Mouse (Mus musculus) midbrain, embryonic 16.5 days (tissue): Measurements from ENCODE around the gene Sgo2a. TPM values are rescaled to one million over a fixed set of nuclear protein-coding genes. Genes with fewer than 3 reads are reported as not detected.

Source experiments
- ATAC-seq: fragments of 200-750 bp; cut with Nextera tagmentation; 2 replicates; pipeline ENCODE4 v1.8.0; 2017; ENCODE audit warnings: moderate TSS enrichment
- H3K27ac ChIP-seq: fragments of 300-500 bp; sonication (generic); 2 replicates; pipeline ENCODE4 v1.5.1; 2014; ENCODE audit warnings: mild to moderate bottlenecking, low read length, mixed read lengths
- H3K27me3 ChIP-seq: fragments of 300-500 bp; sonication (generic); 2 replicates; pipeline ENCODE4 v1.6.1; 2014; ENCODE audit warnings: low read depth, low read length, mixed read lengths; ENCODE audit not compliant: control insufficient read depth, insufficient read depth
- H3K36me3 ChIP-seq: fragments of 300-500 bp; sonication (generic); 2 replicates; pipeline ENCODE4 v1.6.1; 2014; ENCODE audit warnings: mild to moderate bottlenecking, low read length, moderate library complexity, mixed read lengths; ENCODE audit not compliant: control insufficient read depth, insufficient read depth
- H3K4me1 ChIP-seq: fragments of 300-500 bp; sonication (generic); 2 replicates; pipeline ENCODE4 v1.6.1; 2014; ENCODE audit warnings: mild to moderate bottlenecking, low read length, mixed read lengths; ENCODE audit not compliant: control insufficient read depth, insufficient read depth
- H3K4me2 ChIP-seq: fragments of 300-500 bp; sonication (generic); 2 replicates; pipeline ENCODE4 v1.6.1; 2014; ENCODE audit warnings: mild to moderate bottlenecking, low read length, mixed read lengths
- H3K4me3 ChIP-seq: fragments of 300-500 bp; sonication (generic); 2 replicates; pipeline ENCODE4 v1.5.1; 2014; ENCODE audit warnings: low read depth, mild to moderate bottlenecking, low read length, moderate library complexity, mixed read lengths
- H3K9ac ChIP-seq: fragments of 300-500 bp; sonication (generic); 2 replicates; pipeline ENCODE4 v1.6.1; 2014; ENCODE audit warnings: low read depth, low read length, mixed read lengths
- H3K9me3 ChIP-seq: fragments of 300-500 bp; sonication (generic); replicated peaks from 2 replicates; pipeline ENCODE4 v1.6.1; 2014; ENCODE audit warnings: mild to moderate bottlenecking, low read length, mixed read lengths; ENCODE audit not compliant: control insufficient read depth, poor library complexity, severe bottlenecking
- WGBS: fragments of 180-500 bp; shearing (Covaris S2); extraction: QIAGEN DNeasy Blood & Tissue Kit; methylation state at CpG from one replicate; pipeline ENCODE4 v1.1.7; 2014; 5-methylcytosine and 5-hydroxymethylcytosine counted together
- polyA plus RNA-seq: library from polyadenylated mRNA; unstranded; fragments of >200 nt; fragmentation: Nextera tagmentation; extraction: Ambion mirVana; gene quantifications from 2 replicates; pipeline ENCODE4 v1.2.1, GENCODE M21; 2015

The Sgo2a gene
- 2.0 and 3.2 TPM in 2 replicates for polyA plus RNA-seq

- Histone ChIP-seq H3K4me2 (peak within 1 kb of the TSS; percentile 97), H3K9ac (peak within 1 kb of the TSS; percentile 84), H3K36me3 (no peaks in the 10 kb centered on the region), H3K4me3 (peak within 1 kb of the TSS; percentile 94), H3K27ac (peak within 1 kb of the TSS; percentile 92), H3K4me1 (peaks cover 7% of the 10 kb centered on the region), H3K9me3 (no peaks in the 10 kb centered on the region), H3K27me3 (no peaks in the 10 kb centered on the region)
- 6% methylated on average over 30 of the region's 30 CpGs for WGBS
- peak; percentile 100 for ATAC-seq
Measured at GRCm38 (mm10) chr1:57995432-57996132, at the start of gene Sgo2a. Sgo2a (plus strand) TSS chr1:57995971.

GRCm38 (mm10) chr1:57947552-57948347 is 48.0 kb upstream of the Sgo2a start:
- Histone ChIP-seq H3K27me3 (no peaks in the 10 kb centered on the region), H3K9me3 (no peaks in the 10 kb centered on the region), H3K4me2 (no peak overlapping the region), H3K36me3 (peaks cover 4% of the 10 kb centered on the region; the same call in 1 of the 2 replicates), H3K27ac (no peak overlapping the region), H3K4me1 (no peaks in the 10 kb centered on the region), H3K4me3 (no peak overlapping the region), H3K9ac (no peak overlapping the region)
- no peak for ATAC-seq
- WGBS: 19% methylated on average over 2 of the region's 2 CpGs

GRCm38 (mm10) chr1:57949195-57949594 is 46.6 kb upstream of the Sgo2a start:
- no peak overlapping the region for H3K4me3 ChIP-seq
- H3K27me3 ChIP-seq: no peaks in the 10 kb centered on the region
- H3K36me3 ChIP-seq: peaks cover 4% of the 10 kb centered on the region; the same call in 1 of the 2 replicates
- H3K27ac ChIP-seq: no peak overlapping the region
- H3K4me2 ChIP-seq: no peak overlapping the region
- no peaks in the 10 kb centered on the region for H3K4me1 ChIP-seq
- no peak overlapping the region for H3K9ac ChIP-seq
- no peaks in the 10 kb centered on the region for H3K9me3 ChIP-seq
- 3% methylated on average over 1 of the region's 1 CpGs for WGBS
- ATAC-seq: peak; percentile 57

- H3K9ac ChIP-seq: no peak overlapping the region
- no peak overlapping the region for H3K4me2 ChIP-seq
- H3K4me1 ChIP-seq: no peaks in the 10 kb centered on the region
- H3K36me3 ChIP-seq: peaks cover 4% of the 10 kb centered on the region; the same call in 1 of the 2 replicates
- H3K4me3 ChIP-seq: no peak overlapping the region
- ATAC-seq: no peak
- H3K27me3 ChIP-seq: no peaks in the 10 kb centered on the region
- no peaks in the 10 kb centered on the region for H3K9me3 ChIP-seq
- 62% methylated on average over 5 of the region's 5 CpGs for WGBS
- H3K27ac ChIP-seq: no peak overlapping the region
Measured at GRCm38 (mm10) chr1:57949716-57950115, 46.1 kb upstream of the Sgo2a start.

- no peaks in the 10 kb centered on the region for H3K9me3 ChIP-seq
- H3K9ac ChIP-seq: no peak overlapping the region
- H3K4me3 ChIP-seq: no peak overlapping the region
- 95% methylated on average over 4 of the region's 4 CpGs for WGBS
- no peak overlapping the region for H3K4me2 ChIP-seq
- ATAC-seq: no peak
- H3K27me3 ChIP-seq: no peaks in the 10 kb centered on the region
- H3K36me3 ChIP-seq: peaks cover 13% of the 10 kb centered on the region
- H3K4me1 ChIP-seq: no peaks in the 10 kb centered on the region
- H3K27ac ChIP-seq: no peak overlapping the region
Measured at GRCm38 (mm10) chr1:57952509-57952908, 43.3 kb upstream of the Sgo2a start.

GRCm38 (mm10) chr1:57953586-57954375 is 42.0 kb upstream of the Sgo2a start:
- Histone ChIP-seq H3K9me3 (no peaks in the 10 kb centered on the region), H3K4me1 (no peaks in the 10 kb centered on the region), H3K4me2 (no peak overlapping the region), H3K36me3 (peaks cover 15% of the 10 kb centered on the region), H3K27me3 (no peaks in the 10 kb centered on the region), H3K27ac (no peak overlapping the region), H3K9ac (no peak overlapping the region), H3K4me3 (no peak overlapping the region)
- WGBS: 78% methylated on average over 16 of the region's 16 CpGs
- ATAC-seq: no peak

- 91% methylated on average over 5 of the region's 5 CpGs for WGBS
- Histone ChIP-seq H3K4me1 (no peaks in the 10 kb centered on the region), H3K27ac (no peak overlapping the region), H3K27me3 (no peaks in the 10 kb centered on the region), H3K36me3 (peaks cover 16% of the 10 kb centered on the region), H3K9me3 (no peaks in the 10 kb centered on the region), H3K4me2 (no peak overlapping the region), H3K9ac (no peak overlapping the region), H3K4me3 (no peak overlapping the region)
- ATAC-seq: no peak
Measured at GRCm38 (mm10) chr1:57954376-57954765, 41.4 kb upstream of the Sgo2a start.

GRCm38 (mm10) chr1:57955774-57956173 is 40.0 kb upstream of the Sgo2a start:
- WGBS: 85% methylated on average over 1 of the region's 1 CpGs
- ATAC-seq: no peak
- no peaks in the 10 kb centered on the region for H3K4me1 ChIP-seq
- H3K36me3 ChIP-seq: peaks cover 23% of the 10 kb centered on the region
- H3K4me3 ChIP-seq: no peak overlapping the region
- no peaks in the 10 kb centered on the region for H3K27me3 ChIP-seq
- no peaks in the 10 kb centered on the region for H3K9me3 ChIP-seq
- no peak overlapping the region for H3K4me2 ChIP-seq
- no peak overlapping the region for H3K9ac ChIP-seq
- no peak overlapping the region for H3K27ac ChIP-seq
